Mouse (Mus musculus): ENCODE data around the gene Xirp1.

The Xirp1 gene

DNA sequence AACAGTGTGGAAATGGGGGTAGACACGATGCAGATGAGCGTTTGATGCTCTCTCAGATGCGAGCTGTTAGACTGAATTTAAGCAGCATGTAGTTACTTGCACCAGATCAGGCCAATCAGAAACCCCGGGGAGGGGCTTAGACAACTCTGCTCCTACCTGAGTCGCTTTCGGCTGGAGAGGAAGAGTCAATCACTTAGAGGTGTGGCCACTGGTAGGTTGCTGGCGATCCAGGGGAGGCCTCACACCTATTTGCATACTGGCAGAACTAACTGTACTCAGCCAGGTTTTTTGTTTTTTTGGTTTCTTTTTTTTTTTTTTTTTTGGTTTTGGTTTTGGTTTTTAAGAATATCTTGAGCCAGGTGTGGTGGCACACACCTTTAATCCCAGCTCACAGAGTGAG is 35.1 kb downstream of the Xirp1 start:
- no peak for DNase-seq (ENCODE audit: low spot score in 2 of 2)

DNA sequence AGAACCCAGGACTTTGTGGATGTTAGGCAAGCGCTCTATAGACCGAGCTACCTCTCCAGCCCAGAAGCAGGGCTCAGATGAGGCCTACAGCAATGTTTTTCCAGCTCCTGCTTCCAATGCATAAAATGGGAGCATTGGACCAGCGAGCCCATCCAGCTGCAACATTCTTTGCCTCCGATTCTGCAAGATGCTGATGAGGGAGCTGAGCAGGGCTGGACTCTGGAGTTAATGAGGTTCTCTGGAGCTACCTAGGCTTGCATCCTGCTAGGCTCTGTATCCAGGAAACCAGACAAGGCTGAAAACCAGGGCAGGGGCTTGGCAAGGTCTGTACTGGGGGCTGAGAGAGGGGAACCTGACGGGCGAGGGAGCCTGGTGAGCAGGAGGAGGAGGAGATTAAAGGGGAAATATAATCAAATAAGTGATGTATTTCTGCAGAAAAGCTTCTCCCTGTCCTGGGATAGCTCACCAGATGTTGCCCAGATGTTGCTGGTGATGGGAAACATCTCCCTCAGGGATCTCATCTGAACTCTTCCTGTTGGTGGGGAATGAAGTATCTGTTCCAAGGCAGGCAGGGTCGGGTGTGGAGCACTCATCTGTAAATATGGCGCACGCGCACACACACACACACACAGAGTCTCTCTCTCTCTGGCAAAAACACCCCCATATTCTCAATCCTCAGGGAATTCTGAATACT is 37.4 kb downstream of the Xirp1 start:
- DNase-seq (ENCODE audit: low spot score in 2 of 2): no peak

DNA sequence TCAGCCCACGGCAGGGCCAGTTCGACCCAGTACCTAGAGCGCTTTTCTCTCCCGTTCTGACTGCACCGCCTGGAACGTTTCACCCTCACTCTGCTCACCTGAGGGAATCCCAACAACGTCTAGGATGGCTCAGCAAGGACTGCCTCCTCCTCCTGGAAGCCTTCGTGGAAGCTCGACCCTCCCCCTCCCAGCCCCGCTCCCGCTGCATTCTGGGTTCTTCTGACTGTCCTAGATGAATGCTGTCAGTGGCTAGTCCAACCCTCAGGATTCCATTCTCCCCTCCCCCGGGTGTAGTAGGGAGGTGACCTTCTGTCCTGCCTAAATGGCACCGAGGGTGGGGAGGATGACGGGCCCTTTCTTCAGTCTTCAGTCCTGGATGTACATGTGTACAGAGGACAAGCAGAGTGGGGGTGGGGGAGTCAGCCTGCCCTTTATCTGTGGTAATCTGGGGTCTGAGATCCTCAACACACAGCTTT is 38.8 kb downstream of the Xirp1 start, which contains the start of gene Csrnp1:
Csrnp1 (minus strand) TSS at position 123 of the 476 bp plus-strand sequence.
- no peak for DNase-seq (ENCODE audit: low spot score in 2 of 2)

DNA sequence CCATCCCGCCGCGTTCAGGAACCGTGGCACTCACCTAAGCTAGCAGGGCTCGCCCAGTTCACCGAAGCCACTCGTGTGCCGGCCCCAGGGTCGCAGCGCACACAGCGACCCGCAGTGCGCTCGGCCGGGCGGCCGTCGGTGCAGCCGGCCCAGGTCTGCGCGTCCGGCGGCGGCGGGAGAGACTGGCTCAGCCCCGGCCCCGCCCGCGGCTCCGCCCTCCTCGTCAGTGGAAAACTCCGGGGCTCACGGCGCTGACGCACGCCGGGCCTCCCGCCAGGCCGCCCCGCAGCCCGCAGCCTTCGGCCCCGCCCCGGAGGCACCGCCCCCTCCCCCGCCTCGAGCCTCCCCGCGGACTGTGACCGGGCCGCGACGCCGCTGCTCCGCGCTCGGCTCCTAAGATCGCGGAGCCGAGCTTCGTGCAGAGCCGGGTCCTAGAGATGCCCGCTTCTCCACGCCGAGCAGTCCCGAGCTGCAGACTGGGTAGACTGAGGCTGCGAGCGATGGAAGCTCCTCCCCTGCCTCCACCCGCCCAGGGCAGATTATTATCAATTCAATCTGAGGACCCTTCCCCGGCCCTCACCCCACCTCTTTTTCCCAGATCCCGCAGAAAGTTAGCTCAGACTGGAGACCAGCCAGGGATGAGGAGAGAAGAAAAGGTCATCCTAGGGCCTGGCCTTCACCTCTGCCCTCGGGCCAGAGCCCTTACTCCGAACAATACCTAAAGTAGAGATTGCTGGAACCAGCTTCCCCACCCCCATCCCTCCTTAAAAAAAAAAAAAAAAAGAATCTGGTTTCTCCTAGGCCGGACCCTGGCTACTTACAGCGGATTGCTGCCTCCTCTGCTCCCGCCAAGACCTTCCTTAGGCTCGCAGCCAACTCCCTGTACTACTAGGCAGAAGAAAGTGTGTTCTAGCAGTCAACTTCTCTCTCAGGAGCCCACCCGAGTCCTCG is 39.5 kb downstream of the Xirp1 start:
- peak; percentile 72 to 73 for DNase-seq (ENCODE audit: low spot score in 2 of 2)

DNA sequence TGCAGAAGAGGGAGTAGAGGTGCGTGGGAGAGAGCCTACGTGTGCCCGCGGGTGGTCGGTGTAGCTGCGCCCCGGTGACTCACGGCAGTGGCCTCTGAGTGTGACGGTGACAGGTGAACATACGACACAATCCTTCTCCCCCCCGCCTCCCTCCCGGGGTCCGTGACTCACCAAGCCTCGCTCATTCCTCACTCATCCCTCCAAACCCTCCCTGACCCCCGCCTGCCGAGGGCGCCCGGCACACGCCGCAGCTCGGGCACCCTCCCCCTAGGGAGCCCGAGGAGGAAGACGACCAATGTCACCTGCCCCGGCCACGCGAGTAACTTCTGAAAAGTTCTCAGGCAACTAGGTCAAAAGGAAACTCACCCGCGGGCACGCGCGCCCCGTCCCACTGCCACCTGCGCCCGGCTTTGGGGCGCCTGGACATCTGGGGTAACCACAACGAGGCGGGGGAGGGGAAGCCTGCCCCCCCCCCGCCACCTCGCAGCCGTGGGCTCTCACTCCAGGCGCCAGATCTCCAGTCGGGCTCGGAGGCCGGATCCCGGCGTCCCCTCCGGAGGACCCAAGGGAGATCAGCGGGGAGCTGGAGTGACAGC is 40.3 kb downstream of the Xirp1 start:
- DNase-seq (ENCODE audit: low spot score in 2 of 2): peak; percentile 35 to 38

DNA sequence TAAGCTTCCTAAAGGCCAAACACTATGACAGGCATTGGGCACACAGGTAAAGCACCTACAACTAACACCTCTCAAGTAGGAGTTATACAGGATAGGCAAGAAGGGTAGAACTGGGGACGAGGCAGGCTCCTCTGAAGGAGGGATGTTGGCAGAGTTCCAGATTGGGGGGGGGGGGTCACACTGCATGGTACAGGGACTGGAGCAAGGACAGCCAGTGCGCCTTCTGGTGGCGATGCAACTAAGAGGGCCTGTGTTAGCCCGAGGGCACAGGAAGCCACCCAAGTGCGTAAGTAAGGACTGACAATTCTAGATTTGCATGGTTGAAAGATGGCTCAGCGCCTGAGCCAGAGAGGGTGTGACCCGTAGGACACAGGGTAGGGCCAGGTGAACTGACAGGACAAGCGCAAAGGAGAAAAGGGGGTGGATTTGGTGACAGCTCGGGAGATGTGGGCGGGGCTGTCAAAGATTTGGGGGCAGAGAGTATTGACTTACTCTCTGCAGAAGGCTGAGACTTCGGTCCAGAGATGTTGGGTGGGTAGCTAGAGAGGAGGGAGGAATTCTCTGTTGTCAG is 41.1 kb downstream of the Xirp1 start:
- DNase-seq (ENCODE audit: low spot score in 2 of 2): peak; percentile 45 to 61

DNA sequence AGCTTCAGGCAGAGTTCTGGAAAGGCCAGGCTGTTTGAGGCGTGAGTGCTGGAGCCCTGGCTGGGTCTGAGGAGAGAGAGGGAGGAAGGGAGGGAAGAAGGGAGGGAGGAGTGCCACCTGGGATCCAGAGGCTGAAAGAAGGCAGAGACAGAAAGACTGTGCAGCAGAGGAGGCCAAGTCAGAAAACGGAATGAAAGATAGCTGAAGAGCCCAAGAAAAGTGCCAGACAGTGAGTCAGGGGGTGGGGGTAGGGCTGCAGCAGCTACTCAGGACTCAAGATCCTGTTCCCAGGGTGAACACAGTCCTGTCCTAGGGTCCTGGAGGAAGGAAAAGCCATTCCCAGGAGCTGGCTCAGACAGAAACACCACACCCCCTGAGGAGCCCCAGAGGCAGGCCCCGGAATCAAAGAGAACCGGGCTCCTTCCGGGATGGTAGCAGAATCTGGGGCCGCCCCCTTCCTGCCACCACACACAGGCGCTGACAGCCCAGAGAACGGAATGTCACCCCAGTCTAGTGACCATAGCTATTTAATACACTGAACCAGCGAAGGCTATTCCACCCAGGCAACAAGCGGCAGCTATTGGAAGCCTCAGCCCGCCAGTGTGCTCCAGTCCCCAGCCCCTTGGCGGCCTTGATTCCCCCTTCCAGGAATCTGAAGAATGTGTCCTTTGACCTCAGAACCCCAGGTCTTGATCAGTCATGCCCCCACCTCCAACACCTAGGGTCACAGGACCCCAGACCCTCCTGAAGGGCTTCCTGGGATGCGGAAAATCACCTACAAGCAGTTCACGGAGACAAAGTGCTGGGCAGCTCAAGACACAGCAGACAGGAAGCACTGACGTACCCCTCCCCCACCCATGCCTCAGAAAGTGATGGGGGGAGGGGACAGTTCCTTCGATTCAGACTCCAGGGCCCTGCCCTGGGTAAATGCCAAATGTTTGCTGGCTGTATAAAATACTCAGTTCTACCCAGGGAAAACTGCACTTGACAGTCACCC is 41.9 kb downstream of the Xirp1 start:
- DNase-seq (ENCODE audit: low spot score in 2 of 2): peak; percentile 35 to 54

DNA sequence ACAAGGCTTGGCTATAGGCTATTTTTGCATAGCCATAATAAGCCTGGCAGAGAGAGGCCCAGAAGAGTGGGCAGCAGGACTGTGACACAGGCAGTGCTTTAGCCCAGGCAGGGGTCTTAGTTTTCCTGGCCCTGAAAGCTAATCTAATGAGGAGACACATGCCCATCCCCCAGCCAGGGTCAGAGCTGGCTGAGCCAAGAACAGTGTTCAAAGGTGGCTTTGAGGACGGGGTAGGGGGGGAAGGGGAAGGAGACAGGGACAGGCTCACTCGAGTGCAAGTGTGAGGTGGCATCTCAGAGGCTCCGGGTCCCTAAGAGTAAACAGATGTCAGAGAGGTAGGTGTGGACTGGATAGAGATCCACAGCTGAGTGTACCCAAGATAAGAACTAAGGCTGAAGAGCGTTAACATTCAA is 42.6 kb downstream of the Xirp1 start:
- DNase-seq (ENCODE audit: low spot score in 2 of 2): no peak

DNA sequence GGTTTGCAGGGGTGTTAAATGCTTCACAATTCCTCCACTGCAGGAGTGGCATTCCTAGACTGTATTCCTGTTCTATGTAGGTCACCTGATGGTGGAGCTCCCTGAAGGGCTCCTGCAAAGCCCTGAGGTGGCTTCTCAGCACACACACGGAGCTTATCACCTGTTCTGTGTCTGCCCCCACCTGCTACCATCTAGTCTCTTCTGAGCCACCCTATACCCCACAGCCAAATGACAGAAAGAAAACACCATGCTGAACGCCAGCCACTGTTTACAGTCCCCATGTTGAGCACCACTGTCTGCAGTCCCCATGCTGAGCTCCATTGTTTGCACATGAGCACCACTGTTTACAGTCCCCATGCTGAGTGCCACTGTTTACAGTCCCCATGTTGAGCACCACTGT is 43.6 kb downstream of the Xirp1 start:
- no peak for DNase-seq (ENCODE audit: low spot score in 2 of 2)

DNA sequence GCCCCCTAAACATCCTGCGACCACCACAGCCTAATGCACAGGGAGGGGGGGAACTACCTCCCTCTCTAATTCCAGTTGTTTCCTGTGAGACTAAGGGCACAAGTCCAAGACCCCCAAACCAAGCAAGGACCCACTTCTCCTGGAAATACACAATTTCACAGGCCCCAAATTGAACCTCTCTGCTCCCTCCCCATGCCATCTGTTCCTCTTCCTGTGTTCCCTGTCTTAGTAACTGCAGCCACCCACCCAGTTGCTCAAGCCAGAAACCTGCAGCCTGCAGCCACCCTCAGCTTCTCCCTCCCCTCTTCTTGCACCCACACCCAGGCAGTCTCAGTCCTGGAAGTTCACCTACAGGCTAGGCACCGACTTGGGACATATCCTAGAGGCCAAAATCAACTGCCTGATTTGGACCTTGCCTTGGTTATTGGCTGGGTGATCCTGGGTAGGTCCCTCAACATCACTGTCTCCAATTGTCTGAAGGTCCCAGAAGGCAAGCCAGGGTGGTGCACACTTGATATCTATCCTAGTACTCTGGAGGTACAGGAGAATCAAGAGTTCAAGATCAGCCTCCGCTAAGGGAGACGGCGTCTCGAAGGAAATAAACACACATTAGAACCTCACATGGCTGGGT is 44.5 kb downstream of the Xirp1 start:
- no peak for DNase-seq (ENCODE audit: low spot score in 2 of 2)

DNA sequence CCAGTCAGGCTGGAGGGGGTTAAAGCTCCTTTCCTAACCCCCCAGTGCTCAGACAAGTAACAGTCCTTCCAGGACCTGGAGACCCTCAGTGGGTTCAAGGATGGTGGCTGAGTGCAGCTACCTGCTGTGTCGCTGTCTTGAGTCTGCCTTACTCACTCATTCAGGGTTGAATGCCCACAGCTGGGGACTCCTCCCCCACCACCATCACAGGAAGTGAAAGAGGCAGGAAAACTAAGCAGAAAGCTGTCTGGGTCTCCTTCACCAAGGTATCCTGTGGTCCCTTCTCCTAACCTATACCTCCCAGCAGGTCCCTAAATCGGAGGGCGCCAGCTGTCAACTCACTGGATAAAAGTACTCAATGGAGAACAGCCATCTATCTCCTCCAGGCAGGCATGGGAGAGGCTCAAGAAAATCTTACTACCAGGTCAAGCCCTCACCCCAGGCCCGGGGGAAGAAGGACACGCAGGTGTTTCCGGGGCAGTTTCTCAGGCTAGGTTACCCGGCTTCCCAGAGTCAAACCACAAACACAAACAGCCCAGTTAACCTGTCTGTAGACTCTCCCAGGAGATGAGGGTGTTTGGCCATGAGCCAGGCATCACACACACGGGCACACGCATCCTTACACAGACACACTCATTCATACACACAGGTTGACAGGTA is 45.1 kb downstream of the Xirp1 start:
- peak in 1 of 2 experiments; percentile 42 for DNase-seq (ENCODE audit: low spot score in 2 of 2)

DNA sequence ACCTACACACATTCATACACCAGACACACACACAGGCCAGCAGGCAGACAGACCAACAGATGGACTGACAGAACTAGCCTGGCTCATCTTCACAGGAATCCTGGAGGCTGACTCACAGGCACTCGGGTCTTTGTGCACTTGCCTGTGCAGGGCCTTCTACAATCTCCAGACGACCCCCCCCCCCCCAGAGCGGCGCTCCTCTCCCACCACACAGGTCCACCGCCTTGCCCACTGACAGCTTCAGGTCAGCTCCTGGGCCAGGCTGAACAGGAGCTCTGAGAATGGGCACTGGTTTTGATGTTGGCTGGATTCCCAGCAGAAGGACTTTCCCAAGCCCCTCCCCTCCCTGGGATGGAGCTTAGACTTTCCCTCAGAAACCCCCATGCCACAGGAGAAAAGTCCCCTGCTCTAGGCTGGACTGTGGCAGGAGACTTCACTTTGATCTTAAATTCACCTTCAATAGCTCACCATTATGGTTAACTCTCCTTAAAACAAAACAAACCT is 45.8 kb downstream of the Xirp1 start:
- no peak for DNase-seq (ENCODE audit: low spot score in 2 of 2)

DNA sequence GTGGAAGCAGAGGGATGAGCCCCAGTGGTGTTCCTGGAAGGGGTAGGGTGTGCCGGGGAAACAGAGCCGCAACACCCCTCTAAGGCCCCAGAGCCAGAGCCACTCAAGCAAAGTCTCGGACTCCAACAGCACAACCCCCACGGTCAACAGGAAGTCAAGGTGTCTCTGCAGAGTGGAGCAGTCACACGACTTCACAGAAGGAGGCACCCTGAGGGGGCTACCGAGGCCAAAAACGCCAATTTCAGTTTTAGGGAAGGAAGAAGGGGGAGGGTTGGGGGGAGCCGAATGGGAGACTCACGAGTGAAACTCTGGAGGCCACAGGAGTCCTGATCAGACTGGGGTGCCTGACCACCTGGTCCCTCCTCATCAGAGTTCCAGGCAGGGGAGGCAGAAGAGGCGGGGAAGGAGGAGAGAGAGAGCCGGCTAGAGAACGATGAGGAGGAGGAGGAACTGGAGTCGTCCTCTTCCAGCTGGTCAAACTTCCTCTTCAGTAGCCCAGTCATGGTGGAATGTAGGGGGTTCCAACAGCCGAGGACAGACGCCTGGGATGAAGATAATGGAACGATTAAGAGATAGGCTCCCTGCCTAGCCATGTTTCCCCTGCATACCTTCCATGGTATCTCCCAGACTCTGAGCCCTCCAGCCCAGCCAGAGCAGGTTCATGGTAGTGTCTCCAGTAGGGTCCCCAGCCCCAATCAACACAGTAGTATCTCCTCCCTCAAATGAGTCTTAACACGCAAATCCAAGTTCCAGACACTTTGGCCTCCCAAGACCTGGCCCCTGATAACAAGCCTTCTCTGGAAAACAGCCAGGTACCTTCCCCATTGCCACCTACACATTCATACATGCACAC is 46.5 kb downstream of the Xirp1 start:
- DNase-seq (ENCODE audit: low spot score in 2 of 2): no peak

DNA sequence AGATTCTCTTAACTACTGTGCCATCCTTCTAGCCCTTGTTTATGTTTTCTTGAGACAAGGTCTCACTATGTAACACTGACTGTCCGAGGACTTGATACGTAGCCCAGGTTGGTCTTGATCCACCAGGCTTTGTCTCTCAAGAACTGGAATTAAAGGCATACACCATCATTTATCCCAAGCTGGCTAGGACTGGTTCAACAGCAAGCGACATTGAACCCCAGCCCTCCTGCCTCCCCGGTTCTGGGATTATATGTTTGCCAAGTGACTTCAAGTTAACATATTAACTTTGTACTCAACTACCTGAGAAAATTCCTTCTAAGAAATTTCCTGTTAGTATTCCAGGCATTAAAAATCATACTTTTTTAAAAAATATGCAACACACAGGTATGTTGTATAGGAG is 48.1 kb downstream of the Xirp1 start:
- DNase-seq (ENCODE audit: low spot score in 2 of 2): no peak

DNA sequence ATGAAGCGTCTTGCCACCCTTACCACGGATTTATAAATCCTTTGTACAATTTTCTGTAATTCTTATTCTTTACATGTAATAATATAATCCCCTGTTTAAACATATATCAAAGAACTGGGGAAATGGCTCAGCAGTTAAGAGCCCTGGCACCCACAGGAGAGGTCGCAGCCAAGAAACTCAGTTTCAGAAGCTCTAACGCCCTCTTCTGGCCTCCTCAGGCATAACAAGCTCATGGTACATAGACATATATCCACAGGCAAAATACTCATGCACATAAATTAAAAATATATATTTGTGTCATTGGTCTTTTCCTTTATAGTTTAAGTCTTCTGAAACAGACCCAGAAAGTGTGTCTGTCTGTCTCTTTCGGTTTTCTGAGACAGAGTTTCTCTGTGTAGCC is 48.8 kb downstream of the Xirp1 start:
- no peak for DNase-seq (ENCODE audit: low spot score in 2 of 2)

DNA sequence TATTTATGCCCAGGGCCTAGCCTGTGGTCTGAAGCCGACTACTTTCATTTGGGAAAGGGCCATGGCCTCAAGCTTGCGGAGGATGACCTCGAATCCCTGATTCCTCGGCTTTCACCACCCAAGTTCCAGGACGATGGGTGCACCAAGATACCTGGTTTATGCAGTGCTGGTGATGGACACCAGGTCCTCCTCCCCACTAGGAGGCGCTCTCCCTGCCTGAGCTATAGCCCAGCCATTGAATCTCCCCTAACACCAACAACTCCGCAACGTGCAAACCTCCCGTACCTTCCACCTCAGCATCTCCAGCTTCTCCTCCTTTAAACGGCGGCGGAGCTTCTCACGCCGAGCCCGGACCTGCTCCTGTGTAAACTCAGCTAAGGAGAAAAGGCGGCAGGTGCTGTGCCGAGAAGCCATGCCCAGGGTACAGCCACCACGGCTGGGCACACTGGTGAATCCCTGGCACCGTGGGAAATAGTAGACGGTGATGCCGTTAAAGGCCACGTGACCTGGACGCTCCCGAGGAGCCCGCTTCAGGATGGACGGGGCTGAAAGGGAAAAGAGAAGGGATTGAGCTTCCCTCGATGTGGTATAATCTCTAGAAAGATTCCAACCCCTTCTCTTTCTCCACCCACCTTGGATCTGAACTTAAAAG is 49.4 kb downstream of the Xirp1 start:
- no peak for DNase-seq (ENCODE audit: low spot score in 2 of 2)

DNA sequence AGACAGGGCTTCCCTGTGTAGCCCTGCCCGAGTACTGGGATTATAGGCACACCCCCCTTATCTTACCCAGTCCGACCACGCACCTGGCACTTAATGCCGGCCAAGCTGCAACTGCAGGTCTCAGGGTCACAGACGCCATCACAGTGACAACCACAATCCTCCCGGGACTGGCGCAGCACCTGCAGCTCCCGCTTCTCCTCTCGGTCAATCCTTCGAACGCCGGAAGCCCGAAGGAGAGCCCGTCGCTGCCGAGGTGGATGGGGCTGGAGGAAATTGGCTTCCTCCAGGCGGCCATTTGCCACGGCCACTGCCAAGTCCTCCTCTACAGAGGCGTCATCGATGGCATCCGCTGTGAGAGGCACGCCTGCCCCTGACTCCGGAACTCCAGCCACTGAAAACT is 50.1 kb downstream of the Xirp1 start:
- no peak for DNase-seq (ENCODE audit: low spot score in 2 of 2)

DNA sequence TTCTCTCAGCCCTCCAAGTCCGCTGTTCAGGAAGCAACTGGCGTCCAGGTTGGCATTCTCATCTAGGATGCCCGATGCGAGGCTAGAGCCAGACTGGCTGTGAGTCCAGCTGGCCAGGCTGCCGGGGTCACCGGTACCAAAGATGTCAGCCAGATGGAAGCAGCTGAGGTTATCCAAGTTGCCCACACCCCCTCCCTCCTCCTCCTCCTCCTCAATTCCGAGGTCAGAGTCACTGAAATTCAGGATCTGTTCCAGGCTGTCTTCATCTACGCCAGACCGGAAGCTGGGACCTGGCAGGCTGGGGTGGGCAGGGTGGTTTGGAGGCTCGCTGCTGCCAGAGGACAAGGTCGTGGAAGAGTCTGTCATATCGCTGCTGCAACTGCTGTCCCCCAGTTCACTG is 50.8 kb downstream of the Xirp1 start:
- DNase-seq (ENCODE audit: low spot score in 2 of 2): no peak
